21 mouse cellular contexts compared by ENCODE assay signal in the genomic region with DNA sequence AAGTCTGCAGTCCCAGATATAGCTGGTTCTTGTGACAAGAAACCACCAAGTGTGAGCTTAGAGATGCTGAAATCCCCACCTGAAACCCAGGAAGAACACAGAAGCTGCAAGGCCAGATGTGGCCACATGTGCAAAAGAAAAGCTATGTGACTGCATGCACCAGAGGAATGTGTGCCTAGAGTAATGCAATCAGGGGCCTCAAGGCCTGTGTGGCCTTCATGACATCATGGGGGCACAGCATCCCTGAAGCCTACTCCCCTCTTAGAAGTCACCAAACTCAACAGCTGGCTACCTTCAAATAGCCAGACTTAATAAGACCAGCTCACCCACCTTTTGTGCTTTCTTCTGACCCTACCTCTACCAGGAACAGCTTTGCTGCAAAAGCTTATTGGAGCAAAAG.
DNase-seq lines count a peak whose midpoint lies in the region; ATAC-seq lines count a peak whose summit lies in the region.
"Had no signal": no experiment of that assay in that cellular context is flagged by ENCODE, and none has a peak within 500 bp of the region (broad histone marks: within the 10 kb centered on the region; RNA-seq: fewer than 3 reads in every experiment).

No protein-coding gene starts in this region.

- H3K4me2 ChIP-seq in heart, embryonic 11.5 days: peak overlapping the region; percentile 6; the same call in 1 of the 2 replicates
- H3K4me2 ChIP-seq in hindbrain, embryonic 16.5 days (ENCODE audit: low read length): no peak overlapping the region
- H3K4me2 ChIP-seq in stomach, embryonic 15.5 days: no peak overlapping the region
- H3K4me2 ChIP-seq: hindbrain, embryonic 14.5 days; midbrain, embryonic 13.5 days; neural tube, embryonic 13.5 days had no signal

- H3K36me3 ChIP-seq in heart, embryonic 11.5 days (ENCODE audit: control insufficient read depth, insufficient read depth, low read length): no peaks in the 10 kb centered on the region
- peaks cover 6% of the 10 kb centered on the region; the same call in 1 of the 2 replicates for H3K36me3 ChIP-seq in hindbrain, embryonic 10.5 days
- H3K36me3 ChIP-seq in hindbrain, embryonic 16.5 days (ENCODE audit: control insufficient read depth, insufficient read depth, low read length): no peaks in the 10 kb centered on the region
- no peaks in the 10 kb centered on the region for H3K36me3 ChIP-seq in stomach, embryonic 15.5 days
- H3K36me3 ChIP-seq: midbrain, embryonic 13.5 days; neural tube, embryonic 13.5 days had no signal

- peak; percentile 53 for DNase-seq in adrenal gland, adult 2 months
- no peak for DNase-seq in adrenal gland, postnatal 25 days
- no peak for DNase-seq in heart, adult 8-10 months (ENCODE audit: low spot score)
- DNase-seq in hindbrain, embryonic 10.5 days (ENCODE audit: low spot score): no peak
- DNase-seq in layer of hippocampus, adult 9-11 months: no peak
- DNase-seq: cerebellum, adult 9-10 months; kidney, adult 11 months; kidney, postnatal 10 days; liver, postnatal 0 days; lung, postnatal 10 days; thymus, adult 18-20 months; thymus, postnatal 4 days had no signal

- no peak for ATAC-seq in heart, embryonic 11.5 days (replicated peaks; ENCODE audit: insufficient number of reproducible peaks, low FRiP score, low TSS enrichment)
- no peak for ATAC-seq in hindbrain, embryonic 16.5 days
- ATAC-seq in stomach, embryonic 15.5 days (ENCODE audit: insufficient read depth, low FRiP score, low read depth): no peak
- ATAC-seq: CD4-positive, CD25-positive, alpha-beta regulatory T cell, adult 4 months; forebrain, embryonic 16.5 days; liver, postnatal 0 days; midbrain, embryonic 13.5 days; Patski had no signal

- no peak overlapping the region for H3K4me3 ChIP-seq in heart, embryonic 11.5 days (ENCODE audit: low read depth, low read length)
- no peak overlapping the region for H3K4me3 ChIP-seq in hindbrain, embryonic 10.5 days
- no peak overlapping the region for H3K4me3 ChIP-seq in hindbrain, embryonic 16.5 days (ENCODE audit: low read length)
- no peak overlapping the region for H3K4me3 ChIP-seq in stomach, embryonic 15.5 days (replicated peaks)
- H3K4me3 ChIP-seq: midbrain, embryonic 13.5 days; neural tube, embryonic 13.5 days had no signal

- H3K4me1 ChIP-seq in heart, embryonic 11.5 days (ENCODE audit: control insufficient read depth, insufficient read depth, low read length): peaks cover 76% of the 10 kb centered on the region
- peaks cover 82% of the 10 kb centered on the region for H3K4me1 ChIP-seq in hindbrain, embryonic 10.5 days (replicated peaks)
- peaks cover 13% of the 10 kb centered on the region for H3K4me1 ChIP-seq in hindbrain, embryonic 16.5 days (ENCODE audit: control insufficient read depth, insufficient read depth, low read depth, low read length)
- H3K4me1 ChIP-seq in stomach, embryonic 15.5 days: peaks cover 52% of the 10 kb centered on the region

- peak overlapping the region; percentile 16; the same call in 1 of the 2 replicates for H3K9ac ChIP-seq in heart, embryonic 11.5 days (ENCODE audit: low read depth, low read length)
- H3K9ac ChIP-seq in hindbrain, embryonic 16.5 days (ENCODE audit: low read depth, low read length): no peak overlapping the region
- no peak overlapping the region for H3K9ac ChIP-seq in stomach, embryonic 15.5 days
- H3K9ac ChIP-seq: hindbrain, embryonic 14.5 days; liver, postnatal 0 days; midbrain, embryonic 13.5 days; neural tube, embryonic 13.5 days had no signal

- H3K9me3 ChIP-seq in heart, embryonic 11.5 days (replicated peaks; ENCODE audit: control insufficient read depth, low read length): no peaks in the 10 kb centered on the region
- no peaks in the 10 kb centered on the region for H3K9me3 ChIP-seq in hindbrain, embryonic 10.5 days
- H3K9me3 ChIP-seq in hindbrain, embryonic 16.5 days (ENCODE audit: control insufficient read depth, low read length): no peaks in the 10 kb centered on the region
- no peaks in the 10 kb centered on the region for H3K9me3 ChIP-seq in stomach, embryonic 15.5 days
- H3K9me3 ChIP-seq: midbrain, embryonic 13.5 days; neural tube, embryonic 13.5 days had no signal

- H3K27ac ChIP-seq in heart, embryonic 11.5 days (ENCODE audit: low read depth, low read length): peak overlapping the region; percentile 73
- 0 out of 2 replicates have a peak overlapping the region, but pooled peaks have one; percentile 35 for H3K27ac ChIP-seq in hindbrain, embryonic 10.5 days
- H3K27ac ChIP-seq in hindbrain, embryonic 16.5 days (ENCODE audit: low read depth, low read length): no peak overlapping the region
- 0 out of 2 replicates have a peak overlapping the region, but pooled peaks have one; percentile 23 for H3K27ac ChIP-seq in stomach, embryonic 15.5 days
- H3K27ac ChIP-seq: hindbrain, embryonic 14.5 days; midbrain, embryonic 13.5 days; neural tube, embryonic 13.5 days had no signal

- H3K27me3 ChIP-seq in heart, embryonic 11.5 days (ENCODE audit: control insufficient read depth, insufficient read depth, low read length): no peaks in the 10 kb centered on the region
- H3K27me3 ChIP-seq in hindbrain, embryonic 10.5 days (ENCODE audit: insufficient read depth, poor library complexity, severe bottlenecking): no peaks in the 10 kb centered on the region
- H3K27me3 ChIP-seq in hindbrain, embryonic 16.5 days (replicated peaks; ENCODE audit: control insufficient read depth, insufficient read depth, low read length): no peaks in the 10 kb centered on the region
- H3K27me3 ChIP-seq in stomach, embryonic 15.5 days (replicated peaks): no peaks in the 10 kb centered on the region
- H3K27me3 ChIP-seq: midbrain, embryonic 13.5 days; neural tube, embryonic 13.5 days; Patski had no signal
